8 mouse cellular contexts compared by ENCODE assay signal in genomic region chr13:63563781-63564625, GRCm38 (mm10). TPM values are rescaled to one million over a fixed set of nuclear protein-coding genes. Genes with fewer than 3 reads are reported as not detected.
A peak's percentile ranks its signal among the peaks of the same experiment; 100 is the strongest.
DNase-seq lines count a peak whose midpoint lies in the region; ATAC-seq lines count a peak whose summit lies in the region.

No protein-coding gene starts in this region.

- H3K4me2 ChIP-seq in embryonic facial prominence, embryonic 15.5 days (replicated peaks): peak overlapping the region; percentile 84
- peak overlapping the region; percentile 93 for H3K4me2 ChIP-seq in heart, embryonic 15.5 days

- no peaks in the 10 kb centered on the region for H3K27me3 ChIP-seq in embryonic facial prominence, embryonic 15.5 days
- peaks cover 2% of the 10 kb centered on the region; the same call in 1 of the 2 replicates for H3K27me3 ChIP-seq in heart, embryonic 15.5 days

- WGBS in embryonic facial prominence, embryonic 15.5 days: under 1% methylated on average over 51 of the region's 51 CpGs
- under 1% methylated on average over 51 of the region's 51 CpGs for WGBS in heart, embryonic 15.5 days

- peak; percentile 18 to 38 for DNase-seq in CD8-positive naive resting alpha-beta T cell, adult 2 months (ENCODE audit: low read depth in 2 of 2, low spot score in 2 of 2)
- DNase-seq in adrenal gland, postnatal 25 days: peak; percentile 58
- peak; percentile 56 to 73 for DNase-seq in kidney, postnatal 25 days
- DNase-seq in lung, postnatal 36 days: peak; percentile 56
- peak; percentile 57 for DNase-seq in right cerebral cortex, postnatal 14 days
- peak; percentile 55 to 64 for DNase-seq in urinary bladder, postnatal 4 days (ENCODE audit: low spot score in 2 of 2)

- H3K9ac ChIP-seq in embryonic facial prominence, embryonic 15.5 days: peak overlapping the region; percentile 95
- H3K9ac ChIP-seq in heart, embryonic 15.5 days: peak overlapping the region; percentile 95

- H3K4me1 ChIP-seq in embryonic facial prominence, embryonic 15.5 days: peaks cover 49% of the 10 kb centered on the region
- peaks cover 33% of the 10 kb centered on the region for H3K4me1 ChIP-seq in heart, embryonic 15.5 days (replicated peaks)

- H3K4me3 ChIP-seq in embryonic facial prominence, embryonic 15.5 days (replicated peaks): peak overlapping the region; percentile 83
- peak overlapping the region; percentile 91 for H3K4me3 ChIP-seq in heart, embryonic 15.5 days

- H3K27ac ChIP-seq in embryonic facial prominence, embryonic 15.5 days (replicated peaks): peak overlapping the region; percentile 97
- peak overlapping the region; percentile 99 for H3K27ac ChIP-seq in heart, embryonic 15.5 days

- ATAC-seq in embryonic facial prominence, embryonic 15.5 days (ENCODE audit: insufficient number of reproducible peaks, low FRiP score, low TSS enrichment, low read depth): no peak
- no peak for ATAC-seq in heart, embryonic 15.5 days (replicated peaks; ENCODE audit: insufficient number of reproducible peaks, insufficient read depth, low FRiP score, low read depth)

- H3K9me3 ChIP-seq in embryonic facial prominence, embryonic 15.5 days (replicated peaks): no peaks in the 10 kb centered on the region
- no peaks in the 10 kb centered on the region for H3K9me3 ChIP-seq in heart, embryonic 15.5 days (replicated peaks)

- H3K36me3 ChIP-seq in embryonic facial prominence, embryonic 15.5 days: peaks cover 6% of the 10 kb centered on the region
- 0 out of 2 replicates have a peak, but pooled peaks cover 4% of the 10 kb centered on the region for H3K36me3 ChIP-seq in heart, embryonic 15.5 days

RNA-seq across cellular contexts. Expression of gene Ptch1, which starts 9.4 kb away (rescaled TPM):
- total RNA-seq in adrenal gland, postnatal 25 days (2021): 33.9 and 53.6 TPM in 2 replicates
- polyA plus RNA-seq in embryonic facial prominence, embryonic 15.5 days (2015; fragmentation: Nextera tagmentation; extraction: Ambion mirVana): 21.9 and 25.9 TPM in 2 replicates
- polyA plus RNA-seq in heart, embryonic 15.5 days (2015; fragmentation: Nextera tagmentation; extraction: Ambion mirVana): 5.4 and 8.0 TPM in 2 replicates
